Mouse (Mus musculus): ENCODE results near the gene BC107364.

DNA sequence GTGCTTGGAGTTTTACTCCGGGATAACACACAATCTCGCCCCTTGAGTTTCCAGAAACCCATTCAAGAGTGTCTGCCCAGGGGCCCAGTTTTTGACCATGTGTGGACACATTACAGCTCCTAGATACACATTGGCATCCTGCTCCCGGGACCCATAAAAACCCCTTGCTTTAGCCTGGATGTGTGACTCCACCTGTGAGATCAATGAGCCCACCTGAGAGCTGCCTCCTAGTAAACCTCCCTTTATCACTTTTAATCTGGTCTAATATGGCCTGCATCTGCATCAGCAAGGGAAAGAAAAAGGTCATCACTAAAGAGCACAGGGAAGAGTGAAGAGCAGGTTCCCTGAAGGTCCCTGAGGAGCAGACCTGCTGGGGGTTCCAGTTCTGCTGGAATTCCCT lies 29.8 kb upstream of the BC107364 start:
- TF ChIP-seq POLR2A (IDR thresholded peaks at IDR 0.05; ENCODE audit: borderline replicate concordance, extremely low read depth, low read depth, low read length) (no peak), CTCF (IDR thresholded peaks at IDR 0.05; ENCODE audit: insufficient read depth, low read length) (no peak)

All from lung, adult 2 months (tissue).